Mouse (Mus musculus) heart, embryonic 14.5 days (tissue): Measurements from ENCODE around the gene St8sia4. TPM values are rescaled to one million over a fixed set of nuclear protein-coding genes. Genes with fewer than 3 reads are reported as not detected.

ENCODE experiments used
- ATAC-seq: fragments of 200-750 bp; cut with Nextera tagmentation; 2 replicates; pipeline ENCODE4 v1.8.0; 2017; ENCODE audit warnings: low read depth, moderate TSS enrichment; ENCODE audit not compliant: insufficient number of reproducible peaks, insufficient read depth, low FRiP score
- H3K27ac ChIP-seq, 2 experiments: fragments of 200-500 bp in 1 of 2; fragments of 300-500 bp in 1 of 2; sonication (generic) in 1 of 2; replicated peaks in 1 of 2; 2 replicates each; pipeline ENCODE4 v1.5.1; 2012 to 2014; ENCODE audit warnings: low read depth in 2 of 2, low read length in 2 of 2, control low read depth in 1 of 2, mild to moderate bottlenecking in 1 of 2, mixed read lengths in 1 of 2; ENCODE audit not compliant: control insufficient read depth in 1 of 2, insufficient read depth in 1 of 2
- H3K27me3 ChIP-seq: fragments of 300-500 bp; sonication (generic); 2 replicates; pipeline ENCODE4 v1.6.1; 2014; ENCODE audit warnings: mild to moderate bottlenecking, low read length, control low read depth; ENCODE audit not compliant: control insufficient read depth, insufficient read depth
- H3K36me3 ChIP-seq: fragments of 300-500 bp; sonication (generic); 2 replicates; pipeline ENCODE4 v1.6.1; 2014; ENCODE audit warnings: mild to moderate bottlenecking, control low read depth, low read length, mixed read lengths; ENCODE audit not compliant: control insufficient read depth, insufficient read depth
- H3K4me1 ChIP-seq, 2 experiments: fragments of 200-500 bp in 1 of 2; fragments of 300-500 bp in 1 of 2; sonication (generic) in 1 of 2; 2 replicates each; pipeline ENCODE4 v1.6.1; 2012 to 2014; ENCODE audit warnings: low read length in 2 of 2, control low read depth in 1 of 2, mixed read lengths in 1 of 2; ENCODE audit not compliant: control insufficient read depth in 2 of 2, insufficient read depth in 2 of 2
- H3K4me2 ChIP-seq: fragments of 300-500 bp; sonication (generic); 2 replicates; pipeline ENCODE4 v1.6.1; 2014; ENCODE audit warnings: mild to moderate bottlenecking, low read length
- H3K4me3 ChIP-seq, 2 experiments: fragments of 200-500 bp in 1 of 2; fragments of 300-500 bp in 1 of 2; sonication (generic) in 1 of 2; 2 replicates each; pipeline ENCODE4 v1.5.1; 2012 to 2014; ENCODE audit warnings: low read length in 2 of 2, mild to moderate bottlenecking in 2 of 2, control low read depth in 1 of 2, low read depth in 1 of 2, moderate library complexity in 1 of 2; ENCODE audit not compliant: control insufficient read depth in 1 of 2, insufficient read depth in 1 of 2
- H3K9ac ChIP-seq: fragments of 300-500 bp; sonication (generic); 2 replicates; pipeline ENCODE4 v1.6.1; 2014; ENCODE audit warnings: mild to moderate bottlenecking, low read length
- H3K9me3 ChIP-seq: fragments of 300-500 bp; sonication (generic); 2 replicates; pipeline ENCODE4 v1.6.1; 2016; ENCODE audit warnings: low read length, control low read depth; ENCODE audit not compliant: control insufficient read depth
- WGBS: fragments of 180-500 bp; shearing (Covaris S2); extraction: QIAGEN DNeasy Blood & Tissue Kit; methylation state at CpG from one replicate; pipeline ENCODE4 v1.1.7; 2014; 5-methylcytosine and 5-hydroxymethylcytosine counted together
- polyA plus RNA-seq: library from polyadenylated mRNA; unstranded; fragments of >200 nt; fragmentation: Nextera tagmentation; extraction: Ambion mirVana; gene quantifications from 2 replicates; pipeline ENCODE4 v1.2.1, GENCODE M21; 2014

St8sia4 gene
- polyA plus RNA-seq, 1 experiment from 2014 or later = 1.9 TPM

DNA sequence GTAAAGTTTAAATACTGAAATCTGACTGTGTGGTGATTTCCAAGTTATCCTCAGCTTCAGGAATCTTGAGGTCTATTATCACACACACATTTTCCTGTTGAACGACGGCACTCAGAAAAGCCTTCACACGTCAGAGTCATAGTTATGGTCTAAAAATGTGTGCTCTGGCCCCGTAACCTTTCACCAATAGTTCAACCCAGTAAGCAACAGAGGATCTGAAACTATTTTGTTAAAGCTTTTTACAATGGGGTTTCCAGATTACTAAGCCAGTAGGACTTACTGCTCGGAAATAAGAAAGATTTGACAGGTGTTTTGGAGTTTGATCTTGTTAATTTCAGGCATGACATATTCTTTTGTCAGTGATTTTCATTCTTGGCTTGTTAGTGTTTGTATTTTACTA lies 43.0 kb downstream of the St8sia4 start:
- Histone ChIP-seq H3K36me3 (no peaks in the 10 kb centered on the region), H3K9ac (no peak overlapping the region), H3K9me3 (no peaks in the 10 kb centered on the region), H3K4me2 (no peak overlapping the region), H3K4me3 (no peak overlapping the region), H3K27me3 (no peaks in the 10 kb centered on the region), H3K4me1 (no peaks in the 10 kb centered on the region), H3K27ac (no peak overlapping the region)
- 57% methylated on average over 5 of the region's 5 CpGs for WGBS
- ATAC-seq = no peak

DNA sequence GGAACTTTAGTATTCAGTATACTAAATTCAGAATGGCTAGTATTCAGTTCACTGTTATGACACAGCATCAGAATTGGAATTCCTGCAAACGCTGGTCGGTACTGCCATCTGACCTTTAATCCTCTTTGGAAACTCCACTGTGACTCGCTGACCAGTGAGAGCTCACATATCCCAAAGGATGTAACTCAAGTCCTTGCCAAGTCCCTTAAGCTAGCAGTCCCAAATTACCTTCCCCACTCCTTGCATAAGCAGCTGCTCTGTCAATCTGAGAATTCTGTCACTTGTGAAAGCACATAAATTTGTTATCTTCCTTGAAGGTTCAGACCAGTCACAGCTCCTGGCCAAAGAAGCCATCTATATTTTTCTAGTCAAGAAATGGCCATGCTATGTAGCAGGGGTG lies 48.7 kb downstream of the St8sia4 start:
- Histone ChIP-seq H3K4me2 (no peak overlapping the region), H3K27ac (no peak overlapping the region), H3K4me3 (no peak overlapping the region), H3K27me3 (no peaks in the 10 kb centered on the region), H3K9me3 (no peaks in the 10 kb centered on the region), H3K9ac (no peak overlapping the region), H3K4me1 (no peaks in the 10 kb centered on the region), H3K36me3 (no peaks in the 10 kb centered on the region)
- 46% methylated on average over 3 of the region's 3 CpGs for WGBS
- ATAC-seq = no peak

DNA sequence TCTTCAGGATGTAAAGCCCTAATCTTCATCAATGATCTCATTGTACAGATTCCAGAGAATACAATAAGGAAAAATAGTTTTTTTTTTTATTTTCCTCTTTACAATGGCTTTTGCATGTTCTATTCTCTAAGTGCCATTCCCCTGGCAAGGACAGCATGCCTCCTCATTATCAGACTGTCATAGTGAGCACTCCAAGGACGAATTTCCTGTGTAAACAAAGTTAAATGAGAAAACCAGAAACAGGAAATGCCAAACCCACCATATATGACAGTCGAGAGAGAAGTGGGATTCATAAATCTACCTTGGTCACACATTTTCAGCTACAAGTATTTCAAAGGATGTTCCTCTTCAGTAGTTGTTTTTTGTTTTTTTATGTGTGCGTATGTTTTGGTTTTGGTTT lies 49.2 kb downstream of the St8sia4 start:
- no peak overlapping the region for H3K4me2 ChIP-seq
- no peaks in the 10 kb centered on the region for H3K36me3 ChIP-seq
- H3K27ac ChIP-seq = no peak overlapping the region
- H3K9me3 ChIP-seq = no peaks in the 10 kb centered on the region
- no peak overlapping the region for H3K4me3 ChIP-seq
- WGBS = 53% methylated on average over 3 of the region's 3 CpGs
- no peak overlapping the region for H3K9ac ChIP-seq
- no peaks in the 10 kb centered on the region for H3K4me1 ChIP-seq
- no peak for ATAC-seq
- no peaks in the 10 kb centered on the region for H3K27me3 ChIP-seq

DNA sequence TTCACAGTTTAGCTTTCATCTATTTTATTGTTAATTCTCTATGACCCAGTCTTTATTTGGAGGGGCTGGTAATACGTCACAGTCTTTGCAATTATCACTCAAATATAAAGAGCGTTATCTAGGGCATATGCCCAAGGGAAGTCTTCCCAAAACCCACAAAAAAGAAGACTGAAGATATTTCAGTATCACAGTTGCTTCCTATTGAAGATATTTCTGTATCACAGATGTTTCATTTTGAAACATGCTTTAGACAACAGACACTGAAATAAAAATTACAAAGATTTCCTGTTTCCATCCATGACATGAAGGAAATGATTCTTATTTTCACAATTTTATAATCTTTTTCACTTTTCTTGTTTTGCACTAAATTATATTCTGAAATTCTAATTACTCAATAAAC lies 57.4 kb downstream of the St8sia4 start:
- Histone ChIP-seq H3K9me3 (no peaks in the 10 kb centered on the region), H3K4me2 (no peak overlapping the region), H3K27ac (no peak overlapping the region), H3K9ac (no peak overlapping the region), H3K4me3 (no peak overlapping the region), H3K27me3 (no peaks in the 10 kb centered on the region), H3K4me1 (no peaks in the 10 kb centered on the region), H3K36me3 (no peaks in the 10 kb centered on the region)
- no peak for ATAC-seq
- 73% methylated on average over 2 of the region's 2 CpGs for WGBS

- WGBS = 77% methylated on average over 5 of the region's 5 CpGs
Measured at GRCm38 (mm10) chr1:95609045-95609444, 58.3 kb downstream of the St8sia4 start.

DNA sequence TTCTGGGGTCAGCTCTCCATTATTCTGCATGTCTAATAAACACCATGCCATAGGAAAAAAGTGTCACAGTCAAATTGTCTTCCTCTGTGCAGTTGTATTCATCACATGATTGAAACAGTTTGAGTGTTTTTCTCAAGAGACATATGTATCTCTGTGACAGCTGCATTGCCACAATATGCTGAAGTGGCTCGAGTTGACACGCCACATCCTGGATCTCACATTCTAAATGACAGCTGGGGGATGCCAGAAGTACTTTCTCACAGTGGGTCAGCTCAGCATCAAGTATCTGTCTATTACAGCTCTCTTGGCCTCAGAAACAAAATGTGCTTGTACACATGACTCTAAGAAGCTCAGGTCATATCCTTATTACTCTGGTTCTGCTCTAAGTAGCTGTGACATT lies 61.9 kb downstream of the St8sia4 start:
- Histone ChIP-seq H3K27ac (no peak overlapping the region), H3K9ac (no peak overlapping the region), H3K36me3 (no peaks in the 10 kb centered on the region), H3K4me3 (no peak overlapping the region), H3K4me2 (no peak overlapping the region), H3K9me3 (no peaks in the 10 kb centered on the region), H3K4me1 (no peaks in the 10 kb centered on the region), H3K27me3 (no peaks in the 10 kb centered on the region)
- 60% methylated on average over 2 of the region's 2 CpGs for whole genome bisulfite sequencing
- no peak for ATAC-seq

More at GRCm38 (mm10) chr1:95609045-95609444, 58.3 kb downstream of the St8sia4 start:
- no peaks in the 10 kb centered on the region for H3K9me3 ChIP-seq
- no peaks in the 10 kb centered on the region for H3K27me3 ChIP-seq
- H3K9ac ChIP-seq = no peak overlapping the region
- no peaks in the 10 kb centered on the region for H3K4me1 ChIP-seq
- H3K4me2 ChIP-seq = no peak overlapping the region
- no peak overlapping the region for H3K4me3 ChIP-seq
- no peaks in the 10 kb centered on the region for H3K36me3 ChIP-seq
- ATAC-seq = no peak
- no peak overlapping the region for H3K27ac ChIP-seq

GRCm38 (mm10) chr1:95598108-95598507 lies 69.3 kb downstream of the St8sia4 start:
- ATAC-seq = no peak
- no peak overlapping the region for H3K4me2 ChIP-seq
- H3K9ac ChIP-seq = no peak overlapping the region
- H3K36me3 ChIP-seq = no peaks in the 10 kb centered on the region
- no peaks in the 10 kb centered on the region for H3K9me3 ChIP-seq
- WGBS = 73% methylated on average over 1 of the region's 1 CpGs
- no peaks in the 10 kb centered on the region for H3K4me1 ChIP-seq
- no peak overlapping the region for H3K4me3 ChIP-seq
- no peak overlapping the region for H3K27ac ChIP-seq
- no peaks in the 10 kb centered on the region for H3K27me3 ChIP-seq

GRCm38 (mm10) chr1:95596825-95597224 lies 70.5 kb downstream of the St8sia4 start:
- no peak for ATAC-seq
- Histone ChIP-seq H3K4me3 (no peak overlapping the region), H3K9ac (no peak overlapping the region), H3K4me2 (no peak overlapping the region), H3K27ac (no peak overlapping the region), H3K36me3 (no peaks in the 10 kb centered on the region), H3K9me3 (no peaks in the 10 kb centered on the region), H3K4me1 (no peaks in the 10 kb centered on the region), H3K27me3 (no peaks in the 10 kb centered on the region)
- 83% methylated on average over 1 of the region's 1 CpGs for WGBS
